Mouse (Mus musculus) embryonic fibroblast, embryonic 13.5 days (primary cell): ENCODE results near the gene Smim14.

ENCODE experiments used
- CTCF ChIP-seq: IDR thresholded peaks from 2 replicates; pipeline ENCODE4 v1.5.1; 2011; ENCODE audit warnings: mild to moderate bottlenecking, control low read depth, low read length, moderate library complexity, borderline replicate concordance; ENCODE audit not compliant: insufficient read depth
- POLR2A ChIP-seq: IDR thresholded peaks from 2 replicates; pipeline ENCODE4 v1.6.1; 2011; ENCODE audit warnings: low read depth, mild to moderate bottlenecking, control low read depth, low read length, moderate library complexity

DNA sequence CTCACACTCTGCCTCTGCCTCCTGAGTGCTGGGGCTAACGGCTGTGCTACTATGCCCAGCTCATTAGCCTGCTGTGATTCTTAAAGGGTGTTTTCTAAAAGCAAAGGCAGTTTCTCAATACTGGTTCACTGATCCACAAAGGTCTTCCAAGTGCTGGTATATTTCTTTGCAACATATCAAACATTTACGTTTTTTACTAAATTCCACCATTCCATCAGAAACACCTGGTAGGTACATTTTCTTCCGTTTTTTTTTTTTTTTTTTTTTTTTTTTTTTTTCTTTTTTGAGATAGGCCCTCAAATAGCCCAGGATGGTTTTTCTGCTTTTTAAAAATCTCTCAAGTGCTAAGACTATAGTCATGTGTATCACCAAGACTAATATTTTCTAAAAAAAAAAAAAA is 5.7 kb downstream of the Smim14 start:
- no peak for TF ChIP-seq CTCF
- no peak for TF ChIP-seq POLR2A
